Mouse (Mus musculus) common myeloid progenitor, adult 5-6 weeks (primary cell): ENCODE results near the gene Cpne6. TPM values are rescaled to one million over a fixed set of nuclear protein-coding genes. Genes with fewer than 3 reads are reported as not detected.

Experiments used
- ATAC-seq: replicated peaks from 2 replicates; pipeline ENCODE4 v1.8.0; 2016; ENCODE audit warnings: low read depth, mild to moderate bottlenecking, moderate TSS enrichment, inconsistent platforms; ENCODE audit not compliant: poor library complexity, severe bottlenecking
- total RNA-seq: library from RNA; stranded (forward); fragments of 200-1000, 187-1606 nt; gene quantifications from 2 replicates; pipeline ENCODE4 v1.2.3, GENCODE M21; 2017

Gene Cpne6
- total RNA-seq, 1 experiment from 2014 or later, result not detected

DNA sequence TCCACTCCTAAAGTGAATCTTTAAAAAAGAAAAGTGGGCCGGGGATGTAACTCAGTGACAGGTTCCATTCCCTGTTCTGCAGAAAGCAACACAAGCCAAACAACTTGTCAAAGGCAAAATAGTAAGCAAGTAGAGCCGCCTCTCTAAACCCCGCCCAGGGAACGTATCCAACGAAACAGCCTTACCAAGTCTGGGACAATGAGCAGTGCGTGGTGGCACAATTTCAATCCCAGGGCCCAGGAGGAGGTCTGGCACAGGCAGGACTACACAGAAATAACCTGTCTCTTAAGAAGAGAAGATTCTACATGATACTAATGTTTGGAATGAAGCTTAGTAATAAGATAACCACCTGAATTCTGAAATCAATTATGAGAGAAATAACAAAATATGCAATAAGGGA is 39.9 kb downstream of the Cpne6 start:
- ATAC-seq, result no peak

DNA sequence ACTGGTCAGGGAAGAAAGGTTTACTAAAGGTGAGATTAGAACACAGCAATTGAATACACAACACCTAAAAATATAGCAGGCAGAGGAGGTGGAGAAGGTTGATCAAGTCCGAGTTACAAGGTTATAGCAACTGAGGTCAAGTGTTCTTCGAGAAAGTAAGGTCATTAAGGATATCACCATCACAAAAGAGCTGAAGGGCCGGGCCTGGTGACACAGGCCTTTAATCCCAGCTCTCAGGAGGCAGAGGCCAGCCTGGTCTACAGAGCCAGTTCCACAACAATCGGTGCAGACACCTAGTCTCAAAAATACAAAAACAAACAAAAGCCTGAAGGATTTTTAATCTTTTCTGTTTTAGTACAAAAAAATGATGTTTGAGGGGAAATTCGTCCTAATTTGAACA is 41.1 kb downstream of the Cpne6 start:
- ATAC-seq, result no peak

DNA sequence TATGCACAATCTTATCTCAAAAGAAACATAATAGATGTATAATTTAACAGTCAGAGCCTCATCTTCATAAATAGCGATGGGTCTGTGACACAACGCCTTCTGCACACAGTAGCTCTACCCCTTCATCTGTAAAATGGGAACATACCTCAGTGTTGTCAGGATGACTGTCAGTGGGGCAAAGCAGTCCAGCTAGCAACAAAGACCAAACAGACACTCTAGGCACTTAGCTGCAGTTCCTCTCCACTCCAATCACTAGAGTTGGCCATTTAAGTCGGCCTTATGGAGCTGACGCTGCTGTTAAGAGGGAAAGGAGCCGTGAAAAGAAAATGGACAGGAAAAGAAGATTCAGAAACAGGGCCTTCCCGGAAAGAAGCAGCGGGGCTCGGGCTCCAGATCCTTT is 41.5 kb downstream of the Cpne6 start:
- ATAC-seq, result no peak

DNA sequence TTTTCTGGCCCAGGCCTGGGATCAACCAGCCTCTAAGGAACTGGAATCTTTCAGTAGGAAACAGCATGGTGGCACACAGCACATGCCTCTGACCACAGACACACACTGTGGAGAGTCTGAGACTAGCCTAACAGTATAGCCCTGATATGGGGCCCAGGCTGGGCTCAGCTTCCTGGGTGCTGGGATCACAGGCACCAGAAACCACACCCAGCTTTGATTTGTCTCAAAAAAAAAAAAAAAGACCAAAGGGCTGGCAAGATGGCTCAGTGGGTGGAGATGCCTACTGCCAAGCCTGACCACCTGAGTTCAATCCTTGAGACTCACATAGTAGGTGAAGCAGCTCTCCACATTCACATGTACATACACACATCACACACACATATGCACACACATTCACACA is 44.4 kb downstream of the Cpne6 start:
- ATAC-seq, result no peak

DNA sequence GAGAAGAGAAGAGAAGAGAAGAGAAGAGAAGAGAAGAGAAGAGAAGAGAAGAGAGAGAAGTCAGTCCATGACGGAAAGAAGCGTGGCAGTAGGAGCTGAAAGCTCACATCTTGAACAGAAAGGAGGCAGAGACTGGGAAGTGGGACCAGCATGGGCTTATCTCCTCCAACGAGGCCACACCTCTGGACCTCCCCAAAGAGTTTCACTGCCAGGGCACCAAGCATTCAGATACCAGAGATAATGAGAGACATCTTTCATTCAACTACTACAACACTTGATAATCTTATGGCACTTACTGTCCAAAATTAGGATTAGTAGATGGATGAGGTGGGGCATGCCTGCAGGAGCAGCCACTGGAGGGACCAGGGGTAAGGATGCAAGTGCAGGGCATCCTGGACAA is 45.5 kb downstream of the Cpne6 start:
- ATAC-seq, result no peak

DNA sequence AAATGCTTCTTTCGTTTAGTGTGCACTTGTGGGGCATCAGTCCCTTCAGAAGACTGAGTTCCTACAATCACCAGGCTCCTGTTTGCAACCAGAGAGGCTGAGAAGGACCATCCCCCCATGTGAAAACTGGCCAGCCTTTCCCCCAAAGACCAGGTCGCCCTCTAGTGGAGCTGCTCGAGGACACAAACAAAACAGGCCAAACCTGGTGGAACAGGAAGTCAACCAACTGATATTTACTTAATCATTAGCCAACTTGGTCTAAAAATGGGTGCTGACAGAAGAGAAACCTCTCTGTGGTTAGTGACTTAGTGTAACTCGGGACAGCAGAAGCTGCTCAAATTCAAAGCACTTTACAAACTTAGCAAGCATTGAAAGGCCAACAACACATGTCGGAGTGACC is 46.8 kb downstream of the Cpne6 start:
- ATAC-seq, result peak; percentile 40

DNA sequence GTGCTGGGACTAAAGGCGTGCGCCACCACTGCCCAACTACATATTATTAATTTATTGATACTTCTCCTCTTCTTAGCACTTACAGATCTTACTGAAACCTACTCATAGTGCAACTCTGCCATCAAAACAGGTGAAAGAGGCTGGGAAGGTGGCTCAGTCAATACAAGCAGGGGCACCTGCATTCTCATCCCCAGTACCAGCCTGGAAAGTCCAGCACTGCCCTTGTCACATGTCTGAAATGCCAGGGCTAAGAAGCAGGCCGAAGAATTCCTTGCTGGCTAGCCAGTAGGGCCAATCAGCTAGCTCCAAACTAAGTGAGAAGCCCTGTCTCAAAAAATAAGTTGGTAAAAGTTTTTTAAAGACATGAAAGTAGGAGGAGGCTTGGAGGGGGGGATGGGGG is 47.3 kb downstream of the Cpne6 start:
- no peak for ATAC-seq

DNA sequence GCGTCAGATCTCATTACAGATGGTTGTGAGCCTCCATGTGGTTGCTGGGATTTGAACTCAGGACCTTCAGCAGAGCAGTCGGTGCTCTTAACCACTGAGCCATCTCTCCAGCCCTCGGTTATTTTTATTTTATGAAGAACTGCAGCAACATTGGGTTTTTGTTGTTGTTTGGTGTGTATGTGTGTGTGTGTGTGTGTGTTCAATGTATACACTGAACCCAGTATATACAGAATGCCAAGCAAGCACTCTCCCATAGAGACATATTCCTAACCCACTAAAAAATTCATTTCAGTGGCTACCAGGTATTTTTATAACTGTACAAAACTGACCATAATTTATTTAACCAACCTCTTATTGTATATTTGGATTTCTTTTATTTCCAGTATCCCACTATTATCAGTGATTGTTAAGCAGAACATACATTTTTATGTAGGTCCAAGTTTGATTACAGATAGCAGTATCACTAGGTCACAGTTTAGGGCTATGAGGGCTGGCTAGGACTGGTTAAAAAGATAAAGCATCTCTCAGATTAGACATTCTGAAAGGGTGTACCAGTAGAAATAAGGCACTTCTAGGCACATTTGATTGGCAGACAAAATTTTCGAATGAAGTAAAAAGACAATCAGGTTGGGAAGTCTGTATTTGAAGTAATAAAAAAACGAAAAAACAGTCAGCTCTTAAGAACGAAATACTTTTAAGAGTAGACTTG is 48.6 kb downstream of the Cpne6 start:
- no peak for ATAC-seq

DNA sequence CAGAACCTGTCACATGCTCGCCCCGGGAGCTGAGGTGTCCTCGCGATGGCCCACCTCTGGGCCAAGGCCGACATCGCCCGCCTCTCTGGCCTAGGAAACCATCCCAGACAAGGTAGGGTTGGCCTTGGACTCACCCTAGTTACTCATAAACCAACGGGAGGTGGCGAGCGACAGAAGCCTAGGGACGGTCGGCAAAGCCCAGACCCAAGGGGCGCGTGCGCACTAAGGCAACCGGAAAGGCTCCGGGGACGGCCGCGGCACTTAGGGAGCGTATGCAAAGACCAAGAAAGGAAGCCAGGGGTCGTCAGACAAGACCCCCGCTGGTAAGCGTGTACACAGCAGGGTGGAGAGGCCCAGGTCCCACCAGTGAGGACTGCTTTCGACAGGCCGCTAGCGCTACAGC is 49.6 kb downstream of the Cpne6 start, which contains the start of gene Dcaf11:
Gene Dcaf11, plus strand, starts transcription at position 208 of the 403 bp plus-strand sequence.
- peak; percentile 52 for ATAC-seq

DNA sequence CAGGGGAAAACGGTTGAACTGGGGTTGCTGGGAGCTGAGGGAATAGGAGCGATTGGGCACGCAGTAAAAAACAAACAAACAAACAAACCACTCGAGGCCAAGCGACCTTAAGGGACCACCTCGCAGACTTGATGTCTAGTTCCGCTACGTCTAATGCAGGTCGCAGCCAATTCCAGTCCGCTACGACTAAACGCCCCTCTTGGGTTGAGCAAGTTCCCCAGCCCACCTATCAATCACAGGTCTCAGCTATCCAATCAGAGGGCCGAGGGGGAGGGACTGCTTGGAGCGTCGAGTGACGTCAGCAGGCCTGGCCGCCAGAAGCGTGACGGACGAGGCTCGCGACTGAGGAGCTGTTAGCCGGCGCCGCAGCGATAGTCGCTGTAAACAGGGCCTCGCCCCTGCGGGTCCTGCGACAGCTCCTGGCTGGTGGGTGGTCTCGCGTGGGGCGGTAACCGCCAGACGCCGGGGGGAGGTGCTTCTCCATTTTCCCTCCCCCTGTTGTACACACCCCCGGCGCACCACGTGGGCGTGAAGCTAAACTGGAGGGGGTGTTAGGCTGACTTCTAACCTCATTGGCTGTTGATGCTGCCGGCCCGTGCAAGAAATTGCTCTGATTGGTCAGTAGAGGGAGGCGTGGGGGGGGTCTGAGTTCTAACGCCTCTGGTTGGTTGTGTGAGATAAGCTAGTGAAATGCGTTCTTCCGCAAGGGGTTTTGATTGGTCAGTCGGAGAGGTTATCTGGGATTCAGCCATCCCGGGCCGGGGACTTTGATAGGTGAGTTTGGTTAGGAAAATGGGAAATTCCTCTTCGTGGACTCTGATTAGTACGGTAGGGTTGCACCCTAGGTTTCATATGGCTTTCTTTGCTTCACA is 50.2 kb downstream of the Cpne6 start, which contains the start of gene A730061H03Rik:
Gene A730061H03Rik, minus strand, starts transcription at position 205 of the 872 bp plus-strand sequence.
- ATAC-seq, result peak; percentile 76

DNA sequence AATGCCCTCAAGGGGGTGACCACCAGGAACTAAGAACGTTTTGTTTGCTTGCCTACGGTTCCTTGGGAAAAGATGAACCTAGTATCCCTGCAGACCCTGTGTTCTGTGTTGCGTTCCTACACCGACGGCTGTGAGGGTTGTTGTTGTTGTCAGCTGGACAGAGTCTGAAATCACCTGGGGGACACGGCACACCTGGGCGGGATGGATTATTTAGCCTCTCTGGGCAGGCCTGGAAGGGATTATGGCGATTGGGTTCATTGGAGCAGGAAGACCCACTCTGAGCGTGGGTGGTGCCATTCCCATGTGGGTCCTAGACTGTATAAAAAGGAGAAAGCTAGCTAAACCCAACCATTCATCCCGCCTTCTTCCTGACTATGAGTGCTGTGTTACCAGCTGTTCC is 51.6 kb downstream of the Cpne6 start:
- no peak for ATAC-seq

DNA sequence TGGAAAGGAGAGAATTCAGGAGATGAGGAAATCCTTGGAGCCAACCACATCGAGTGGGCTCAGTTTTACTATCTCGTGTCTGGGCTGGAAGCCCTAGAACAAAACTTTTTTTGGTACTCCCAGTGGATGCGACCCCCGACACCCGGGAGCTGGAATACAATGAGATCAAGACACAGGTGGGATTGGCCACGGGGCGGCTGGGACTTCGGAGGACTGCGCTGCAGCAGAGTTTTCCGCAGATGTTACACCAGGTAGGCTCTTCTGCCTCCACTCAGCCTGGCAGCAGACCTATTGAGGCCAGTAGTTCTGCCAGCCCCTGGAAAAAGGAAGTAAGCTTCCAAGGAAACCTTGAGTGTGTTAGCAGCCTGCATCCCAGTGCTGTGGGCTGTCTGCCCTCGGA is 53.0 kb downstream of the Cpne6 start:
- ATAC-seq, result no peak

DNA sequence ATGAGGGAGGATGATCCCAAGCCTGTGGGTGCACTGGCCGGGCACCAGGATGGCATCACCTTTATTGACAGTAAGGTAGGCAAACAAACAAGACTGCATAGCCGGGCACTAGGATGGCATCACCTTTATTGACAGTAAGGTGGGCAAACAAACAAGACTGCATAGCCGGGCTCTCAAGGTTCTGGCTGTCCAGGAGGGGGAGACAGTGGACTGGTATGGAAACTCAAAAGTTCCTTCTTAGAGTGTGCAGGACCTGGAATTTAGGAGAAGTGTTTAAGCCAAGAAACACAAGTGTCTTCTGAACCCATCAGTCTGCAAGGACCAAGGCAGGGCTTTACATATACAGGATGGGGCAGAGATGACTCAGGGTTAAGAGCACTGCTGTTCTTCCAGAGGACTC is 55.5 kb downstream of the Cpne6 start:
- no peak for ATAC-seq

Other genes with a start within 250 kb of the Cpne6 start
- gene Dhrs4, start 31.7 kb upstream of the Cpne6 start, total RNA-seq, result 77.1 and 95.0 TPM in 2 replicates
- gene Carmil3, start 19.8 kb upstream of the Cpne6 start, total RNA-seq, result 0.15 and 2.1 TPM in 2 replicates
- gene Nrl, start 14.5 kb downstream of the Cpne6 start, total RNA-seq, result not detected in 2 replicates
- gene Pck2, start 29.8 kb downstream of the Cpne6 start, total RNA-seq, result 47.8 and 51.1 TPM in 2 replicates
- 41.6 and 79.5 TPM in 2 replicates for gene Dcaf11, start 49.6 kb downstream of the Cpne6 start, total RNA-seq
- gene A730061H03Rik, start 50.0 kb downstream of the Cpne6 start, total RNA-seq, result not detected in 2 replicates
- gene Fitm1, start 65.2 kb downstream of the Cpne6 start, total RNA-seq, result 1.3 TPM in 1 of 2 replicates, not detected in the other
- 329 and 372 TPM in 2 replicates for gene Psme1, start 67.7 kb downstream of the Cpne6 start, total RNA-seq
- 19.1 and 24.3 TPM in 2 replicates for gene Emc9, start 74.9 kb downstream of the Cpne6 start, total RNA-seq
- 217 and 241 TPM in 2 replicates for gene Psme2, start 80.7 kb downstream of the Cpne6 start, total RNA-seq
- gene Rnf31, start 81.3 kb downstream of the Cpne6 start, total RNA-seq, result 11.9 and 21.2 TPM in 2 replicates
- 38.5 and 39.8 TPM in 2 replicates for gene Irf9, start 93.1 kb downstream of the Cpne6 start, total RNA-seq
- gene Rec8, start 107.6 kb downstream of the Cpne6 start, total RNA-seq, result 8.1 and 12.7 TPM in 2 replicates
- 23.0 and 64.0 TPM in 2 replicates for gene Ipo4, start 125.5 kb downstream of the Cpne6 start, total RNA-seq
- gene Gm49378, start 127.5 kb downstream of the Cpne6 start, total RNA-seq, result 0.87 and 9.9 TPM in 2 replicates
- gene Tm9sf1, start 133.4 kb downstream of the Cpne6 start, total RNA-seq, result 42.8 and 66.8 TPM in 2 replicates
- 0.27 and 0.82 TPM in 2 replicates for gene Tssk4, start 139.7 kb downstream of the Cpne6 start, total RNA-seq
- 26.2 and 28.2 TPM in 2 replicates for gene Mdp1, start 150.1 kb downstream of the Cpne6 start, total RNA-seq
- 39.3 and 46.1 TPM in 2 replicates for gene Gmpr2, start 161.5 kb downstream of the Cpne6 start, total RNA-seq
- gene Nedd8, start 161.7 kb downstream of the Cpne6 start, total RNA-seq, result 345 and 391 TPM in 2 replicates
- gene Tinf2, start 171.4 kb downstream of the Cpne6 start, total RNA-seq, result 20.9 and 24.1 TPM in 2 replicates
- 1.9 and 2.8 TPM in 2 replicates for gene Tgm1, start 203.5 kb downstream of the Cpne6 start, total RNA-seq
- gene Rabggta, start 211.8 kb downstream of the Cpne6 start, total RNA-seq, result 11.6 and 15.0 TPM in 2 replicates
- gene Dhrs1, start 235.2 kb downstream of the Cpne6 start, total RNA-seq, result 8.3 and 23.9 TPM in 2 replicates
- 21.4 and 22.7 TPM in 2 replicates for gene Nop9, start 235.2 kb downstream of the Cpne6 start, total RNA-seq
- gene Cideb, start 248.0 kb downstream of the Cpne6 start, total RNA-seq, result 0.14 and 1.1 TPM in 2 replicates